Mouse (Mus musculus) liver, embryonic 13.5 days (tissue): ENCODE measurements at regions not wholly inside any gene's neighbourhood (a gene's known extent, or its start where the extent isn't known, plus 50 kb on each side); places are given as distances from the start of the nearest gene placed in this dataset.

Experiments
- ATAC-seq: fragments of 200-750 bp; cut with Nextera tagmentation; 2 replicates; pipeline ENCODE4 v1.8.0; 2017; ENCODE audit warnings: low read depth, mild to moderate bottlenecking, moderate number of reproducible peaks, moderate library complexity
- DNase-seq: peaks from one replicate; pipeline ENCODE4 v3.0.0; 2022
- H3K27ac ChIP-seq: fragments of 300-500 bp; sonication (generic); 2 replicates; pipeline ENCODE4 v1.5.1; 2015; ENCODE audit warnings: moderate library complexity, mild to moderate bottlenecking, inconsistent platforms
- H3K27me3 ChIP-seq: fragments of 300-500 bp; sonication (generic); 2 replicates; pipeline ENCODE4 v1.6.1; 2015; ENCODE audit warnings: mild to moderate bottlenecking, inconsistent platforms
- H3K36me3 ChIP-seq: fragments of 300-500 bp; sonication (generic); 2 replicates; pipeline ENCODE4 v1.6.1; 2015; ENCODE audit warnings: mild to moderate bottlenecking, inconsistent platforms
- H3K4me1 ChIP-seq: fragments of 300-500 bp; sonication (generic); replicated peaks from 2 replicates; pipeline ENCODE4 v1.6.1; 2015; ENCODE audit warnings: inconsistent platforms
- H3K4me2 ChIP-seq: fragments of 300-500 bp; sonication (generic); 2 replicates; pipeline ENCODE4 v1.6.1; 2015; ENCODE audit warnings: inconsistent platforms, mild to moderate bottlenecking, moderate library complexity
- H3K4me3 ChIP-seq: fragments of 300-500 bp; sonication (generic); replicated peaks from 2 replicates; pipeline ENCODE4 v1.5.1; 2015; ENCODE audit warnings: mild to moderate bottlenecking, inconsistent platforms
- H3K9ac ChIP-seq: fragments of 300-500 bp; sonication (generic); 2 replicates; pipeline ENCODE4 v1.6.1; 2015; ENCODE audit warnings: mild to moderate bottlenecking, inconsistent platforms
- H3K9me3 ChIP-seq: fragments of 300-500 bp; sonication (generic); replicated peaks from 2 replicates; pipeline ENCODE4 v1.6.1; 2016; ENCODE audit warnings: inconsistent platforms
- WGBS: fragments of 180-500 bp; shearing (Covaris S2); methylation state at CpG from one replicate; pipeline ENCODE4 v1.1.7; 2015; ENCODE audit not compliant: insufficient replicate concordance; 5-methylcytosine and 5-hydroxymethylcytosine counted together

GRCm38 (mm10) chr3:20590143-20590542 lies 223.2 kb upstream of the Agtr1b start:
- 15% methylated on average over 2 of the region's 2 CpGs for WGBS
- no peak for ATAC-seq
- H3K27ac ChIP-seq = no peak overlapping the region
- H3K9me3 ChIP-seq = no peaks in the 10 kb centered on the region
- H3K4me1 ChIP-seq = no peaks in the 10 kb centered on the region
- H3K27me3 ChIP-seq = no peaks in the 10 kb centered on the region
- DNase-seq = no peak
- H3K36me3 ChIP-seq = no peaks in the 10 kb centered on the region
- no peak overlapping the region for H3K9ac ChIP-seq
- H3K4me2 ChIP-seq = no peak overlapping the region
- H3K4me3 ChIP-seq = no peak overlapping the region

GRCm38 (mm10) chr3:20551563-20551962 lies 184.6 kb upstream of the Agtr1b start:
- H3K9me3 ChIP-seq = no peaks in the 10 kb centered on the region
- H3K36me3 ChIP-seq = no peaks in the 10 kb centered on the region
- H3K27ac ChIP-seq = no peak overlapping the region
- H3K9ac ChIP-seq = no peak overlapping the region
- H3K4me2 ChIP-seq = no peak overlapping the region
- 29% methylated on average over 2 of the region's 2 CpGs for WGBS
- DNase-seq = no peak
- ATAC-seq = no peak
- no peaks in the 10 kb centered on the region for H3K27me3 ChIP-seq
- no peak overlapping the region for H3K4me3 ChIP-seq
- H3K4me1 ChIP-seq = no peaks in the 10 kb centered on the region

- ATAC-seq = no peak
Measured at GRCm38 (mm10) chr3:20543991-20544390, 177.0 kb upstream of the Agtr1b start.

GRCm38 (mm10) chr3:20538492-20539004 lies 171.6 kb upstream of the Agtr1b start:
- no peak overlapping the region for H3K4me3 ChIP-seq
- DNase-seq = no peak
- WGBS = 50% methylated on average over 4 of the region's 4 CpGs
- H3K9ac ChIP-seq = no peak overlapping the region
- no peaks in the 10 kb centered on the region for H3K36me3 ChIP-seq
- no peaks in the 10 kb centered on the region for H3K27me3 ChIP-seq
- no peak overlapping the region for H3K4me2 ChIP-seq
- no peak for ATAC-seq
- no peak overlapping the region for H3K27ac ChIP-seq
- H3K9me3 ChIP-seq = no peaks in the 10 kb centered on the region
- no peaks in the 10 kb centered on the region for H3K4me1 ChIP-seq

More at GRCm38 (mm10) chr3:20543991-20544390, 177.0 kb upstream of the Agtr1b start:
- Histone ChIP-seq H3K27ac (no peak overlapping the region), H3K4me1 (no peaks in the 10 kb centered on the region), H3K9me3 (no peaks in the 10 kb centered on the region), H3K36me3 (no peaks in the 10 kb centered on the region), H3K4me2 (no peak overlapping the region), H3K9ac (no peak overlapping the region), H3K4me3 (no peak overlapping the region), H3K27me3 (no peaks in the 10 kb centered on the region)
- WGBS = 55% methylated on average over 7 of the region's 7 CpGs
- no peak for DNase-seq

GRCm38 (mm10) chr3:20520738-20521137 lies 153.8 kb upstream of the Agtr1b start:
- Histone ChIP-seq H3K4me1 (no peaks in the 10 kb centered on the region), H3K4me2 (no peak overlapping the region), H3K9ac (no peak overlapping the region), H3K36me3 (no peaks in the 10 kb centered on the region), H3K27ac (no peak overlapping the region), H3K9me3 (no peaks in the 10 kb centered on the region), H3K4me3 (no peak overlapping the region), H3K27me3 (no peaks in the 10 kb centered on the region)
- no peak for DNase-seq
- WGBS = 42% methylated on average over 6 of the region's 6 CpGs
- ATAC-seq = no peak

GRCm38 (mm10) chr3:20509192-20509591 lies 142.2 kb upstream of the Agtr1b start:
- WGBS = 0% methylated on average over 2 of the region's 2 CpGs
- Histone ChIP-seq H3K27me3 (no peaks in the 10 kb centered on the region), H3K9ac (no peak overlapping the region), H3K9me3 (no peaks in the 10 kb centered on the region), H3K4me3 (no peak overlapping the region), H3K4me1 (no peaks in the 10 kb centered on the region), H3K27ac (no peak overlapping the region), H3K4me2 (no peak overlapping the region), H3K36me3 (no peaks in the 10 kb centered on the region)
- ATAC-seq (no peak), DNase-seq (peak; percentile 23)

- Histone ChIP-seq H3K27me3 (no peaks in the 10 kb centered on the region), H3K4me1 (no peaks in the 10 kb centered on the region), H3K9me3 (no peaks in the 10 kb centered on the region), H3K9ac (no peak overlapping the region), H3K4me2 (no peak overlapping the region), H3K36me3 (no peaks in the 10 kb centered on the region), H3K4me3 (no peak overlapping the region), H3K27ac (no peak overlapping the region)
- no peak for DNase-seq
- WGBS = 68% methylated on average over 5 of the region's 5 CpGs
- no peak for ATAC-seq
Measured at GRCm38 (mm10) chr3:20505546-20505945, 138.6 kb upstream of the Agtr1b start.
